Mouse (Mus musculus): ENCODE measurements around the gene Dnajc27. TPM values are rescaled to one million over a fixed set of nuclear protein-coding genes. Genes with fewer than 3 reads are reported as not detected.

Dnajc27 gene
- 21.2 and 25.8 TPM in 2 replicates for polyA plus RNA-seq (2015; fragmentation: Nextera tagmentation; extraction: Ambion mirVana)

DNA sequence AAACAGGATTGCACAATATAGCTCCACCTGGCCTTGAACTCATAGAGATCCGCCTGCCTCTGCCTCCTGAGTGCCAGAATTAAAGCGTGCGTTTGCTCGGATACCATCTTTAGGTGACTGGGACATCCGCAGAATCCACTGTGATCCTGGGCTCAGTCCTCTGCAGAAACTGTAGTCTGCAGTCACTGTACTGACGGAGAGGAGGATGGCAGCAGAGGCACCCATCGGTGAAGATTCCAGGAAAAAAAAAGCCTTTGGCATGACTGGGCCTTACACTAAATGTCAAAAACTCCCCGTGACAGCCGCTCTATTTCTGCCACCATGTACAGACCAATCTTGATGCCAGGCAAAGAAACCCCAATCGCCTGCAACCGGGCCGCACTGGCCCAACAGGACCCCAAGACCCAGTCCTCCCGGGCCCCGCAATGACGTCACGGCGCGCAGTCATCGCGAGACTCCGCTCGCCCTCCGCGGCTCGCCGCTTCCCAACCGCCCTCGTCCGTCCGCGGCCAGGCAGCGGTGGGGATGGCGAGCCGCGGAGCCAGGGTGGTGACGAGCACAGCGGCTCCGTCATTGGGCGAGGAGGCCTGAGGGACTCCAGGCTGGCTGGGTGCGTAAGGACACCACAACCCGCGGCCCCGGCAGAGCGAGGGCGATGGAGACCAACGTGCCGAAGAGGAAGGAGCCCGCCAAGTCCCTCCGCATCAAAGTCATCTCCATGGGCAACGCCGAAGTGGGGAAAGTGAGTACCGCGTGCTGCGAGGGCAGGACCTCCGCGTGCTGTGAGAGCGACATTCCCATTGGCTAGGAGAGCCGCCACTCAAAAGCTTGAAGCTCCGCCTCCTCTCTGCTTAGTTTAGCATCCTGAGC is at the start of gene Dnajc27:
TSS of gene Dnajc27 (plus strand) at position 452 of the 870 bp plus-strand sequence.
- Histone ChIP-seq H3K4me3 (ENCODE audit: low read depth, low read length) (peak within 1 kb of the TSS; percentile 66), H3K9me3 (replicated peaks; ENCODE audit: control insufficient read depth, low read length, poor library complexity, severe bottlenecking) (no peaks in the 10 kb centered on the region), H3K4me2 (ENCODE audit: low read length) (peak within 1 kb of the TSS; percentile 70), H3K9ac (ENCODE audit: low read depth, low read length) (peak within 1 kb of the TSS; percentile 88), H3K27me3 (ENCODE audit: control insufficient read depth, insufficient read depth, low read depth, low read length) (no peaks in the 10 kb centered on the region), H3K4me1 (ENCODE audit: control insufficient read depth, insufficient read depth, low read length) (peaks cover 13% of the 10 kb centered on the region), H3K27ac (ENCODE audit: low read length) (peak within 1 kb of the TSS; percentile 98), H3K36me3 (ENCODE audit: control insufficient read depth, insufficient read depth, low read length) (peaks cover 7% of the 10 kb centered on the region; the same call in 1 of the 2 replicates)
- ATAC-seq = peak; percentile 97
- WGBS = 5% methylated on average over 59 of the region's 59 CpGs

- no peaks in the 10 kb centered on the region for H3K36me3 ChIP-seq (ENCODE audit: control insufficient read depth, insufficient read depth, low read length)
- ATAC-seq = no peak
- H3K27me3 ChIP-seq (ENCODE audit: control insufficient read depth, insufficient read depth, low read depth, low read length) = no peaks in the 10 kb centered on the region
- no peak overlapping the region for H3K9ac ChIP-seq (ENCODE audit: low read depth, low read length)
- no peaks in the 10 kb centered on the region for H3K9me3 ChIP-seq (replicated peaks; ENCODE audit: control insufficient read depth, low read length, poor library complexity, severe bottlenecking)
- H3K27ac ChIP-seq (ENCODE audit: low read length) = no peak overlapping the region
- H3K4me1 ChIP-seq (ENCODE audit: control insufficient read depth, insufficient read depth, low read length) = peaks cover 18% of the 10 kb centered on the region
- H3K4me2 ChIP-seq (ENCODE audit: low read length) = peak overlapping the region; percentile 80; the same call in 1 of the 2 replicates
- whole genome bisulfite sequencing = 90% methylated on average over 5 of the region's 5 CpGs
- H3K4me3 ChIP-seq (ENCODE audit: low read depth, low read length) = no peak overlapping the region
These were observed 46.2 kb upstream of the Dnajc27 start for GRCm38 (mm10) chr12:4036157-4036556.

GRCm38 (mm10) chr12:4037511-4037910 is 44.9 kb upstream of the Dnajc27 start:
- peaks cover 21% of the 10 kb centered on the region for H3K4me1 ChIP-seq (ENCODE audit: control insufficient read depth, insufficient read depth, low read length)
- H3K36me3 ChIP-seq (ENCODE audit: control insufficient read depth, insufficient read depth, low read length) = no peaks in the 10 kb centered on the region
- WGBS = 20% methylated on average over 5 of the region's 5 CpGs
- ATAC-seq = peak; percentile 15; the same call in 1 of the 2 replicates
- H3K27ac ChIP-seq (ENCODE audit: low read length) = peak overlapping the region; percentile 84
- H3K9ac ChIP-seq (ENCODE audit: low read depth, low read length) = peak overlapping the region; percentile 89
- H3K9me3 ChIP-seq (replicated peaks; ENCODE audit: control insufficient read depth, low read length, poor library complexity, severe bottlenecking) = no peaks in the 10 kb centered on the region
- no peaks in the 10 kb centered on the region for H3K27me3 ChIP-seq (ENCODE audit: control insufficient read depth, insufficient read depth, low read depth, low read length)
- peak overlapping the region; percentile 80 for H3K4me2 ChIP-seq (ENCODE audit: low read length)
- peak overlapping the region; percentile 90 for H3K4me3 ChIP-seq (ENCODE audit: low read depth, low read length)

- H3K9me3 ChIP-seq (replicated peaks; ENCODE audit: control insufficient read depth, low read length, poor library complexity, severe bottlenecking) = no peaks in the 10 kb centered on the region
- H3K36me3 ChIP-seq (ENCODE audit: control insufficient read depth, insufficient read depth, low read length) = no peaks in the 10 kb centered on the region
- WGBS = under 1% methylated on average over 76 of the region's 78 CpGs
- peak within 1 kb of the TSS; percentile 90 for H3K4me3 ChIP-seq (ENCODE audit: low read depth, low read length)
- H3K27me3 ChIP-seq (ENCODE audit: control insufficient read depth, insufficient read depth, low read depth, low read length) = no peaks in the 10 kb centered on the region
- H3K4me1 ChIP-seq (ENCODE audit: control insufficient read depth, insufficient read depth, low read length) = peaks cover 21% of the 10 kb centered on the region
- H3K27ac ChIP-seq (ENCODE audit: low read length) = peak within 1 kb of the TSS; percentile 84
- peak within 1 kb of the TSS; percentile 80 for H3K4me2 ChIP-seq (ENCODE audit: low read length)
- H3K9ac ChIP-seq (ENCODE audit: low read depth, low read length) = peak within 1 kb of the TSS; percentile 89
- peak; percentile 95 for ATAC-seq
These were observed 44.0 kb upstream of the Dnajc27 start, which contains the start of gene Efr3b for GRCm38 (mm10) chr12:4038061-4039041. Gene Efr3b (minus strand): TSS chr12:4038915.

DNA sequence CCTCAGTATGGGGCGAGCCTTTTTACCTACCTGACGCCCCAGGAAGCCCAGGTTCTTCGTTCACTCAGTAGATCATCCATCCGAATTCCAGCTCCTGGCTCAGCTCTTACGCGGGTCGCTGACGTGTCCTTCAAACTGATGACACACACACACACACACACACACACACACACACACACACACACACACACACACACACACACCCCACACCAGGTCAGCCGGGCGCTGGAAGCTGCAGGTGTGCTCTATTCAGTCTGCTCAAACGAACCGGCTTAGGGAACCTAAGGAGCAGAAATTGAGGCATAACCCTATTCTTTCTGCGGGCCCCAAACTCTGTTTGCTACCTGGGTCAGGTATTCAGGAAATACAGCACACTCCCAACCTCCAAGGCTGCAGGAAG is 43.3 kb upstream of the Dnajc27 start:
- Histone ChIP-seq H3K36me3 (ENCODE audit: control insufficient read depth, insufficient read depth, low read length) (no peaks in the 10 kb centered on the region), H3K4me3 (ENCODE audit: low read depth, low read length) (peak overlapping the region; percentile 90), H3K9ac (ENCODE audit: low read depth, low read length) (peak overlapping the region; percentile 89), H3K9me3 (replicated peaks; ENCODE audit: control insufficient read depth, low read length, poor library complexity, severe bottlenecking) (no peaks in the 10 kb centered on the region), H3K27ac (ENCODE audit: low read length) (peak overlapping the region; percentile 84; the same call in 1 of the 2 replicates), H3K27me3 (ENCODE audit: control insufficient read depth, insufficient read depth, low read depth, low read length) (no peaks in the 10 kb centered on the region), H3K4me1 (ENCODE audit: control insufficient read depth, insufficient read depth, low read length) (peaks cover 21% of the 10 kb centered on the region), H3K4me2 (ENCODE audit: low read length) (peak overlapping the region; percentile 80)
- WGBS = 4% methylated on average over 12 of the region's 13 CpGs
- ATAC-seq = no peak

DNA sequence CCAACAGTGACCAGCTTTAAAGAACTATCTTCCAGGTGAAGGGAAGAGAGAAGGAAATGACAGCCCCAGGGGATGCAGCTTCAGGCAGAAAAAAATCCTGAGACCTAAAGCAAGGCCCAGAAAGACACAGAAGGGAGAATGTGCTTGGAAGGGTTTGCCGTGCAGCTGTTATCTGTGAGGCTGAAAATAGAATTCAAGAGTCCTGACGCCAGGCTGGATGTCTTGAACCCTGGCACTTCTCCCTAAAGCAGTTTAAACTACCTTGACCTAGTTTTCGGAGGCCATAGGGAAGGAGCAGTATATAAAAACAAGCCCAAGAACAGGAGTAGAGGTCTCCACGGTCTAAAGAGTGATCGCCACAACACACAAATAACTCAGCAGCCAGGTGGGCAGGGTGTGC is 40.0 kb upstream of the Dnajc27 start:
- Histone ChIP-seq H3K27me3 (ENCODE audit: control insufficient read depth, insufficient read depth, low read depth, low read length) (no peaks in the 10 kb centered on the region), H3K4me2 (ENCODE audit: low read length) (no peak overlapping the region), H3K36me3 (ENCODE audit: control insufficient read depth, insufficient read depth, low read length) (no peaks in the 10 kb centered on the region), H3K9ac (ENCODE audit: low read depth, low read length) (no peak overlapping the region), H3K4me1 (ENCODE audit: control insufficient read depth, insufficient read depth, low read length) (peaks cover 6% of the 10 kb centered on the region; the same call in 1 of the 2 replicates), H3K9me3 (replicated peaks; ENCODE audit: control insufficient read depth, low read length, poor library complexity, severe bottlenecking) (no peaks in the 10 kb centered on the region), H3K27ac (ENCODE audit: low read length) (no peak overlapping the region), H3K4me3 (ENCODE audit: low read depth, low read length) (no peak overlapping the region)
- no peak for ATAC-seq
- WGBS = 71% methylated on average over 5 of the region's 5 CpGs

- Histone ChIP-seq H3K36me3 (ENCODE audit: control insufficient read depth, insufficient read depth, low read length) (no peaks in the 10 kb centered on the region), H3K4me2 (ENCODE audit: low read length) (no peak overlapping the region), H3K9me3 (replicated peaks; ENCODE audit: control insufficient read depth, low read length, poor library complexity, severe bottlenecking) (no peaks in the 10 kb centered on the region; the same call in 1 of the 2 replicates), H3K27me3 (ENCODE audit: control insufficient read depth, insufficient read depth, low read depth, low read length) (no peaks in the 10 kb centered on the region), H3K4me3 (ENCODE audit: low read depth, low read length) (no peak overlapping the region), H3K27ac (ENCODE audit: low read length) (no peak overlapping the region), H3K4me1 (ENCODE audit: control insufficient read depth, insufficient read depth, low read length) (peaks cover 3% of the 10 kb centered on the region; the same call in 1 of the 2 replicates), H3K9ac (ENCODE audit: low read depth, low read length) (no peak overlapping the region)
- 100% methylated on average over 1 of the region's 1 CpGs for WGBS
- ATAC-seq = no peak
These were observed 36.4 kb upstream of the Dnajc27 start for GRCm38 (mm10) chr12:4045992-4046391.

DNA sequence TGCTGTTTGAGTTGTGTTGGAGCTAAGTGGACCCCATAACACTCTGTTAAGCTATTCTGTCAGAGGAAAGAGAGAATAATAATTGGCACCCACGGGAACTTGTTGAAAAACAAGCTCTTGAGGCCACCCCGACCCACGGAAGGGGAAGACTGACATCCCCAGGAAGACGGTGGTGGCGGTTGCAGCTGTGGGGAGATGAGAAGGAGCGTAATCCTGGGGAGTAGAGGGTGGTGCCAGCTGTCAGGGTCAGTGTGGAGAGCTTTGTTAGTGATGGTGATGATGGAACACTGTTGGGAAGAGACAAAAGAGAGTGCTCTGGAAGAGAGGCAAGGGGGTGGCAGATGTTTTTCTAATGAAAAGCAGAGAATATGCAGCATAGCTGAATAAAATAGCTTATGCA is 34.4 kb upstream of the Dnajc27 start:
- H3K4me1 ChIP-seq (ENCODE audit: control insufficient read depth, insufficient read depth, low read length) = no peaks in the 10 kb centered on the region
- 48% methylated on average over 6 of the region's 6 CpGs for WGBS

More for the DNA sequence above, 34.4 kb upstream of the Dnajc27 start:
- Histone ChIP-seq H3K9ac (ENCODE audit: low read depth, low read length) (no peak overlapping the region), H3K27ac (ENCODE audit: low read length) (no peak overlapping the region), H3K4me3 (ENCODE audit: low read depth, low read length) (no peak overlapping the region), H3K36me3 (ENCODE audit: control insufficient read depth, insufficient read depth, low read length) (no peaks in the 10 kb centered on the region), H3K4me2 (ENCODE audit: low read length) (no peak overlapping the region), H3K9me3 (replicated peaks; ENCODE audit: control insufficient read depth, low read length, poor library complexity, severe bottlenecking) (no peaks in the 10 kb centered on the region; the same call in 1 of the 2 replicates), H3K27me3 (ENCODE audit: control insufficient read depth, insufficient read depth, low read depth, low read length) (no peaks in the 10 kb centered on the region)
- no peak for ATAC-seq
